Mouse (Mus musculus) embryonic fibroblast, embryonic 13.5 days (primary cell): ENCODE results near the gene Etv1. TPM values are rescaled to one million over a fixed set of nuclear protein-coding genes. Genes with fewer than 3 reads are reported as not detected.

ENCODE experiments used
- H3K27ac ChIP-seq: 2 replicates; pipeline ENCODE4 v1.5.1; 2012; ENCODE audit warnings: low read length, control low read depth, inconsistent platforms; ENCODE audit not compliant: insufficient read depth
- H3K4me1 ChIP-seq: 2 replicates; pipeline ENCODE4 v1.6.1; 2011; ENCODE audit warnings: low read length; ENCODE audit not compliant: control insufficient read depth, insufficient read depth
- H3K4me3 ChIP-seq: 2 replicates; pipeline ENCODE4 v1.5.1; 2011; ENCODE audit warnings: mild to moderate bottlenecking, control low read depth, low read length; ENCODE audit not compliant: insufficient read depth
- CTCF ChIP-seq: IDR thresholded peaks from 2 replicates; pipeline ENCODE4 v1.5.1; 2011; ENCODE audit warnings: mild to moderate bottlenecking, control low read depth, low read length, moderate library complexity, borderline replicate concordance; ENCODE audit not compliant: insufficient read depth
- POLR2A ChIP-seq: IDR thresholded peaks from 2 replicates; pipeline ENCODE4 v1.6.1; 2011; ENCODE audit warnings: low read depth, mild to moderate bottlenecking, control low read depth, low read length, moderate library complexity
- polyA plus RNA-seq: library from polyadenylated mRNA; stranded (reverse); fragments of >200 nt; gene quantifications from 2 replicates; pipeline ENCODE4 v1.2.4, GENCODE M21; 2011; ENCODE audit warnings: low read depth; ENCODE audit not compliant: missing spikeins, insufficient read length

The Etv1 gene
- polyA plus RNA-seq = 2.4 and 5.7 TPM in 2 replicates

GRCm38 (mm10) chr12:38779186-38779777, at the start of gene Etv1:
TSS of gene Etv1 (plus strand) at chr12:38779380.
- Histone ChIP-seq H3K4me3 (peak within 1 kb of the TSS; percentile 73), H3K4me1 (no peaks in the 10 kb centered on the region), H3K27ac (peak within 1 kb of the TSS; percentile 47; the same call in 1 of the 2 replicates)
- TF ChIP-seq POLR2A (no peak), CTCF (no peak)

GRCm38 (mm10) chr12:38729661-38730060, 49.5 kb upstream of the Etv1 start:
- H3K27ac ChIP-seq = no peak overlapping the region
- TF ChIP-seq POLR2A (no peak), CTCF (no peak)
- H3K4me3 ChIP-seq = no peak overlapping the region

GRCm38 (mm10) chr12:38730791-38731190, 48.4 kb upstream of the Etv1 start:
- H3K27ac ChIP-seq = no peak overlapping the region
- TF ChIP-seq POLR2A = no peak
- no peak for TF ChIP-seq CTCF
- H3K4me3 ChIP-seq = no peak overlapping the region
- no peaks in the 10 kb centered on the region for H3K4me1 ChIP-seq

More at GRCm38 (mm10) chr12:38729661-38730060, 49.5 kb upstream of the Etv1 start:
- no peaks in the 10 kb centered on the region for H3K4me1 ChIP-seq

GRCm38 (mm10) chr12:38759322-38759721, 19.9 kb upstream of the Etv1 start:
- no peak overlapping the region for H3K4me3 ChIP-seq
- H3K4me1 ChIP-seq = no peaks in the 10 kb centered on the region
- no peak overlapping the region for H3K27ac ChIP-seq
- TF ChIP-seq CTCF (no peak), POLR2A (no peak)

- H3K27ac ChIP-seq = no peak overlapping the region
- H3K4me1 ChIP-seq = no peaks in the 10 kb centered on the region
- H3K4me3 ChIP-seq = no peak overlapping the region
- no peak for TF ChIP-seq POLR2A
These were observed 1.9 kb upstream of the Etv1 start for GRCm38 (mm10) chr12:38777316-38777715.

GRCm38 (mm10) chr12:38777957-38778298, 1.3 kb upstream of the Etv1 start:
- H3K27ac ChIP-seq = no peak overlapping the region

GRCm38 (mm10) chr12:38778299-38779075, 693 bp upstream of the Etv1 start:
- H3K27ac ChIP-seq = no peak overlapping the region; the same call in 1 of the 2 replicates
- H3K4me3 ChIP-seq = peak overlapping the region; percentile 73
- no peaks in the 10 kb centered on the region for H3K4me1 ChIP-seq
- TF ChIP-seq CTCF (no peak), POLR2A (no peak)

More at GRCm38 (mm10) chr12:38777957-38778298, 1.3 kb upstream of the Etv1 start:
- peak overlapping the region; percentile 44 for H3K4me3 ChIP-seq
- TF ChIP-seq CTCF (no peak), POLR2A (no peak)
- no peaks in the 10 kb centered on the region for H3K4me1 ChIP-seq

GRCm38 (mm10) chr12:38780006-38780954, 1.1 kb downstream of the Etv1 start:
- peak overlapping the region; percentile 47; the same call in 1 of the 2 replicates for H3K27ac ChIP-seq

GRCm38 (mm10) chr12:38780955-38781304, 1.8 kb downstream of the Etv1 start:
- Histone ChIP-seq H3K4me1 (no peaks in the 10 kb centered on the region), H3K4me3 (peak overlapping the region; percentile 73), H3K27ac (no peak overlapping the region)
- no peak for TF ChIP-seq CTCF
- no peak for TF ChIP-seq POLR2A

More at GRCm38 (mm10) chr12:38780006-38780954, 1.1 kb downstream of the Etv1 start:
- H3K4me1 ChIP-seq = no peaks in the 10 kb centered on the region
- TF ChIP-seq CTCF = no peak
- TF ChIP-seq POLR2A = no peak
- peak overlapping the region; percentile 73 for H3K4me3 ChIP-seq

- H3K4me3 ChIP-seq = 0 out of 2 replicates have a peak overlapping the region, but pooled peaks have one; percentile 73
- no peaks in the 10 kb centered on the region for H3K4me1 ChIP-seq
- no peak overlapping the region for H3K27ac ChIP-seq
- TF ChIP-seq CTCF (no peak), POLR2A (no peak)
These were observed 2.5 kb downstream of the Etv1 start for GRCm38 (mm10) chr12:38781686-38782085.
